Mouse (Mus musculus) liver, embryonic 14.5 days (tissue): Measurements from ENCODE around the gene Rps16.

Experiments
- CTCF ChIP-seq: IDR thresholded peaks from 2 replicates; pipeline ENCODE4 v1.5.1; 2016; ENCODE audit warnings: antibody characterized with exemption, low read depth, control low read depth
- EP300 ChIP-seq: IDR thresholded peaks from 2 replicates; pipeline ENCODE4 v1.6.1; 2016; ENCODE audit warnings: antibody characterized with exemption, low read depth

DNA sequence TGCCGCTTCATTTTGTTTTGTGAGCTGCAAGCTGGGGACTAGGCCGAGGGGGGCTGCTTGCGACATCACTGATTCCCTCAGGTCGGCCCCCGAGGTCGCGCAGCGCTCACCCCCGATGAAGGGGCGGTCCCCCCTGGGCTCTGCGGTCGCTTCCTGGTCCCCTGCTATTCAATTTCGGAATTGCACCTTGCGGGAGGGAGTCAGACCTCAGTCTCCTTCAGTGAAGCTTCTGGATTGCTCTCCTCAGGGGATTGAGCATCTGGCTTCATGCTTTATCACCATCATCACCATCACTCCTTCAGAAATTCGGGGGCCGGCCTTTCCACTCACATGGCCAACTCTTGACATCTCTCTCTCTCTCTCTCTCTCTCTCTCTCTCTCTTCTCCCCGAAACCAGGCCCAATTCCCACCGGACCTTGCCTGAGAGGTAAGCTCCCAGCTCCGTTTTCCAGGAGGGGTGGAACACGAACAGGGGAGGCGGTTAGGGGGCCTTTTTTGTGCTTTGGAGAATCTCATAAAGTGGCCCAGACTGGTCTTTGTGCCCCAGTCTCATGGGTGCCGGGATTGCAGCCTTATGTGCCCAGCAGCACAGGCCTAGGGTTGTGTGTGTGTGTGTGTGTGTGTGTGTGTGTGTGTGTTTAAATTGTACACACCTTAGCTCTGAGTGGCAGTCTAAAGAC lies 43.0 kb downstream of the Rps16 start:
- TF ChIP-seq CTCF: no peak
- no peak for TF ChIP-seq EP300
